Mouse (Mus musculus): ENCODE data around the gene Iqgap2. TPM values are rescaled to one million over a fixed set of nuclear protein-coding genes. Genes with fewer than 3 reads are reported as not detected.

Gene Iqgap2
- polyA plus RNA-seq, 1 experiment from 2014 or later: 4.8 TPM

DNA sequence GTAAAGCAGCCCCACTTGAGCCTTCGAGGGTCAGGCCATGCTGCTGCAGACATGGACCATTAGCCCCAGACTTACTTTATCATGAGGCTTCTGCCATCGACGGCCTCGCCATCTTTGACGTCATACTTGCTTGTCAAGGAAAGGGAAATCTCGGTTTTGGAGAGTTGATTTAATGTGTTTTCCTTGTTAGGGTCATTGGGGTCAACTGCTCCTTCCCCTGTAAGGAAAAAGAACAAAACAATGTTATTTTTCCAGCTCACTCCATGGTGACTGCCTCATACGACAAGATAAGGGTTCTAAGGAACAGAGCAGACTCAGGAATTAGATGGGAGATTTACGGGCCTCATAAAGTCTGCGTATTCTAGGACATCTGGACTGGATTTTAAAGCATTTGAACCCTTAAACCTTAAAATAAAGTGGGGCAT lies 245.0 kb downstream of the Iqgap2 start:
- 0 out of 2 replicates have a peak, but pooled peaks cover 3% of the 10 kb centered on the region for H3K36me3 ChIP-seq (ENCODE audit: control insufficient read depth, insufficient read depth, low read length)
- H3K27me3 ChIP-seq (ENCODE audit: control insufficient read depth, insufficient read depth, low read length): no peaks in the 10 kb centered on the region
- DNase-seq (no peak), ATAC-seq (ENCODE audit: low FRiP score, low TSS enrichment) (no peak)
- 81% methylated on average over 9 of the region's 9 CpGs for WGBS
- H3K9me3 ChIP-seq (ENCODE audit: control insufficient read depth, low read length): no peaks in the 10 kb centered on the region
- H3K4me3 ChIP-seq (replicated peaks; ENCODE audit: low read depth, low read length): no peak overlapping the region
- H3K4me2 ChIP-seq (ENCODE audit: low read length): no peak overlapping the region
- H3K4me1 ChIP-seq (ENCODE audit: control insufficient read depth, insufficient read depth, low read length): no peaks in the 10 kb centered on the region
- H3K27ac ChIP-seq (replicated peaks; ENCODE audit: low read depth, low read length): no peak overlapping the region
- H3K9ac ChIP-seq (replicated peaks; ENCODE audit: low read length): no peak overlapping the region

DNA sequence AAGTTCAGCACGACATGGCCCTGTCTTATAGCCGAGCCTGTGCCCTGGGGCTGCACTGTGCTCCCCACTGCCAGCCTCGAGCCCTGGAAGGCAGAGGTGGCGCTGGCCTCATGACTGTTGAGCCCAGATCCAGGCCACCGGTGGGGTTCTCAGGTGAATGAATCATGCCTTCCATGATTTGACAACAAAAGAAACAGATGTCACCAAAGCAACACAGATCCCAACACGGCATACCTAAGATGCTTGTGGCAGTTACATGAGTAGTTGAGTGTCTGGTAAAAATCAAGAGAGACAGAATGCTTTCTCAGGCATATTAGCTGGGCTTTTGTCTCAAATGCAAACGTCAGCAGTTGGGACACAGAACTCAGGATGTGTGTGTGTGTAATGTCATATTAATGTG lies 248.0 kb downstream of the Iqgap2 start:
- Histone ChIP-seq H3K36me3 (ENCODE audit: control insufficient read depth, insufficient read depth, low read length) (0 out of 2 replicates have a peak, but pooled peaks cover 3% of the 10 kb centered on the region), H3K9ac (replicated peaks; ENCODE audit: low read length) (no peak overlapping the region), H3K27me3 (ENCODE audit: control insufficient read depth, insufficient read depth, low read length) (no peaks in the 10 kb centered on the region), H3K9me3 (ENCODE audit: control insufficient read depth, low read length) (no peaks in the 10 kb centered on the region), H3K27ac (replicated peaks; ENCODE audit: low read depth, low read length) (no peak overlapping the region), H3K4me2 (ENCODE audit: low read length) (no peak overlapping the region), H3K4me1 (ENCODE audit: control insufficient read depth, insufficient read depth, low read length) (peaks cover 4% of the 10 kb centered on the region; the same call in 1 of the 2 replicates), H3K4me3 (replicated peaks; ENCODE audit: low read depth, low read length) (no peak overlapping the region)
- ATAC-seq (ENCODE audit: low FRiP score, low TSS enrichment) (no peak), DNase-seq (no peak)
- 84% methylated on average over 7 of the region's 7 CpGs for WGBS

DNA sequence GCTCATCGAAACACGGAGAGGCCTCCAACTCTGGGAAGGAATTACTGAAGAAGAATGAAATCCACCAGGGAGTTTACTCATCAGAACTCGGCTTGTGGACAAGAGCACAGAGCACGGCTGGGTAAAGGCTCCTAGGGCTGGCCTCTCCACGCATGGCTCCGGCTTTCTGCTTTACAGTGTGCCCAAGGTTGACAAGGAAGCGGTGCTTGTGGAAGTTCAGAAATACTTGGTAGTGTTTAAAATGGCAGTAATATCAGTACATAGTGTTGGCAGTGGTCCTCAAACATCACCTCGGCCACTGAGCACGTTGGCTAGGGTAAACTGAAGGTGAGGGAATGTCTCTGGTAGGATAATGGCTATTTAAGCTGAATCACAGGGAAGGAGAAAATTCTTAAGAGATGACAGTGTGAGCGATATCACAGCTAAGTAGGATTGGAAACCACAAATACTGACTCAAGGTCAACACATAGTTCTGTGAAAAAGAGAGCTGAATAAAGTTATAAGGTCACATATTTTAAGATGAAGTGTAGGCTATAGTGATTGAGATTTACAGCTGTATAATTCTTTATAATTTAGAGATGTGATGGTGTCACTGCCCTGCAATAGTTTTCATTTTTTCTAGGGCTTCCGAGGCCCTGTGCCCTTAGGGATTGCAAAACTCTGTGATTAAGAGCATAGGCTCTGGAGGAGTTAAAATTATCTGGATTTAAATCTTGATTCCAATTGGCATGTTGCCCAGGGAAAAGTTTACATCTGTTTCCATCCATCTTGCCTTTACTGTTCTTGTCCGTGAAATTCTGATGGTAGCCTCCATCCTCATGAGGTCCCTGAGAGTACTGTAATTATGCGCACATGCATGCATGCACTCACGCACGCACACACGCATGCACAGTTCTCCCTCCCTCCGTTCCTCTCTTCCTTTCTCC lies 250.4 kb downstream of the Iqgap2 start:
- ATAC-seq (ENCODE audit: low FRiP score, low TSS enrichment) (no peak), DNase-seq (no peak)
- Histone ChIP-seq H3K4me3 (replicated peaks; ENCODE audit: low read depth, low read length) (no peak overlapping the region), H3K4me1 (ENCODE audit: control insufficient read depth, insufficient read depth, low read length) (peaks cover 9% of the 10 kb centered on the region; the same call in 1 of the 2 replicates), H3K27me3 (ENCODE audit: control insufficient read depth, insufficient read depth, low read length) (no peaks in the 10 kb centered on the region), H3K36me3 (ENCODE audit: control insufficient read depth, insufficient read depth, low read length) (no peaks in the 10 kb centered on the region), H3K27ac (replicated peaks; ENCODE audit: low read depth, low read length) (no peak overlapping the region), H3K9me3 (ENCODE audit: control insufficient read depth, low read length) (no peaks in the 10 kb centered on the region), H3K4me2 (ENCODE audit: low read length) (no peak overlapping the region), H3K9ac (replicated peaks; ENCODE audit: low read length) (no peak overlapping the region)
- 92% methylated on average over 17 of the region's 17 CpGs for WGBS

- Histone ChIP-seq H3K36me3 (ENCODE audit: control insufficient read depth, insufficient read depth, low read length) (no peaks in the 10 kb centered on the region), H3K27ac (replicated peaks; ENCODE audit: low read depth, low read length) (no peak overlapping the region), H3K4me3 (replicated peaks; ENCODE audit: low read depth, low read length) (no peak overlapping the region), H3K4me1 (ENCODE audit: control insufficient read depth, insufficient read depth, low read length) (peaks cover 9% of the 10 kb centered on the region; the same call in 1 of the 2 replicates), H3K27me3 (ENCODE audit: control insufficient read depth, insufficient read depth, low read length) (no peaks in the 10 kb centered on the region), H3K9me3 (ENCODE audit: control insufficient read depth, low read length) (no peaks in the 10 kb centered on the region), H3K4me2 (ENCODE audit: low read length) (no peak overlapping the region), H3K9ac (replicated peaks; ENCODE audit: low read length) (no peak overlapping the region)
- DNase-seq (no peak), ATAC-seq (ENCODE audit: low FRiP score, low TSS enrichment) (no peak)
- 90% methylated on average over 1 of the region's 1 CpGs for WGBS
Observed at GRCm38 (mm10) chr13:95640408-95640807, 251.3 kb downstream of the Iqgap2 start.

GRCm38 (mm10) chr13:95639336-95640116 lies 252.2 kb downstream of the Iqgap2 start:
- H3K9me3 ChIP-seq (ENCODE audit: control insufficient read depth, low read length): no peaks in the 10 kb centered on the region
- ATAC-seq (ENCODE audit: low FRiP score, low TSS enrichment) (peak; percentile 58; the same call in 1 of the 2 replicates), DNase-seq (peak; percentile 66)
- peaks cover 9% of the 10 kb centered on the region; the same call in 1 of the 2 replicates for H3K4me1 ChIP-seq (ENCODE audit: control insufficient read depth, insufficient read depth, low read length)
- H3K36me3 ChIP-seq (ENCODE audit: control insufficient read depth, insufficient read depth, low read length): no peaks in the 10 kb centered on the region
- H3K4me3 ChIP-seq (replicated peaks; ENCODE audit: low read depth, low read length): no peak overlapping the region
- no peak overlapping the region for H3K9ac ChIP-seq (replicated peaks; ENCODE audit: low read length)
- H3K4me2 ChIP-seq (ENCODE audit: low read length): no peak overlapping the region
- no peak overlapping the region for H3K27ac ChIP-seq (replicated peaks; ENCODE audit: low read depth, low read length)
- no peaks in the 10 kb centered on the region for H3K27me3 ChIP-seq (ENCODE audit: control insufficient read depth, insufficient read depth, low read length)
- 84% methylated on average over 15 of the region's 15 CpGs for WGBS

DNA sequence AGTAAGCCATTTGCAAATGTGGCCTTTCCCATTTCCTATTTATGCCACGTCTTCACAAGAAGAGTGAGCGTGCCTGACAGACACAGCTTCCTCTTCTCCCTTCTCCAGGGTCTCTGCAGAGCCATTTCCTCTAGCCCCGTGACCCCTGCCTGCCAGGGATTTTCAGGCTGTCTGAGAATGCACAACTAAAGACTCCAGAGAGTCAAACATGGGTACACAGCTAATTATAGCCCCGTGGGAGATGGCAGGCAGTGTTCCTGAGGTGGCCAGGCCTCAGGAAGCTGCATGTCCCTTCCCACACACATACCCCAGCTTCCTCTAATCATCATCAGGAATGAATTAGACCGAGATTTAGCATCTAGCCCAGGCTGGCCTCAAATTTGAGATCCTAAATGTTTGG lies 252.8 kb downstream of the Iqgap2 start:
- no peak overlapping the region for H3K4me3 ChIP-seq (replicated peaks; ENCODE audit: low read depth, low read length)
- no peaks in the 10 kb centered on the region for H3K36me3 ChIP-seq (ENCODE audit: control insufficient read depth, insufficient read depth, low read length)
- 0 out of 2 replicates have a peak overlapping the region, but pooled peaks have one; percentile 28 for H3K27ac ChIP-seq (replicated peaks; ENCODE audit: low read depth, low read length)
- no peak overlapping the region for H3K4me2 ChIP-seq (ENCODE audit: low read length)
- 57% methylated on average over 5 of the region's 5 CpGs for WGBS
- DNase-seq: peak; percentile 23
- ATAC-seq (ENCODE audit: low FRiP score, low TSS enrichment): no peak
- H3K4me1 ChIP-seq (ENCODE audit: control insufficient read depth, insufficient read depth, low read length): peaks cover 9% of the 10 kb centered on the region; the same call in 1 of the 2 replicates
- no peak overlapping the region for H3K9ac ChIP-seq (replicated peaks; ENCODE audit: low read length)
- H3K27me3 ChIP-seq (ENCODE audit: control insufficient read depth, insufficient read depth, low read length): no peaks in the 10 kb centered on the region
- no peaks in the 10 kb centered on the region for H3K9me3 ChIP-seq (ENCODE audit: control insufficient read depth, low read length)

DNA sequence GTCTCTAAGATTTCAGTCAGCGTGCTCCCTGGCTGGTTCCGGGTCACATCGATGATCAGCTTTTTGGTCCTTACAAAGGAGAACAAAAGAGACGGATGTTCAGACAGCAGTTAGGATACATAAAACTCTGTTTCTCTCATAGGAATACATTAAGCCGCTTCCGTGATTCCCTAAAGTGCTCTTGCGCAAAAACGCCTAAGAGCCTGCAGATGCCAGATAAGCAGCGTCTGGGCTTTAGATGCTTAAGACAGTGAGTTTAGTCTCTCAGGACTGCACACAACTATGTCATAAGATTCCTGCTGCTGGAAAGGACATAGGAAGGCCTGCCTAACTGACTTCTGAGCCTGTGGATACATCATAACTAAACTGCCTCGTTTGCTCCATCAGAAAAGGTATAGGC lies 254.0 kb downstream of the Iqgap2 start:
- H3K4me2 ChIP-seq (ENCODE audit: low read length): no peak overlapping the region
- ATAC-seq (ENCODE audit: low FRiP score, low TSS enrichment) (no peak), DNase-seq (peak; percentile 21)
- no peak overlapping the region for H3K27ac ChIP-seq (replicated peaks; ENCODE audit: low read depth, low read length)
- no peaks in the 10 kb centered on the region for H3K36me3 ChIP-seq (ENCODE audit: control insufficient read depth, insufficient read depth, low read length)
- no peak overlapping the region for H3K4me3 ChIP-seq (replicated peaks; ENCODE audit: low read depth, low read length)
- WGBS: 76% methylated on average over 10 of the region's 10 CpGs
- H3K9me3 ChIP-seq (ENCODE audit: control insufficient read depth, low read length): no peaks in the 10 kb centered on the region
- no peaks in the 10 kb centered on the region for H3K27me3 ChIP-seq (ENCODE audit: control insufficient read depth, insufficient read depth, low read length)
- no peak overlapping the region for H3K9ac ChIP-seq (replicated peaks; ENCODE audit: low read length)
- H3K4me1 ChIP-seq (ENCODE audit: control insufficient read depth, insufficient read depth, low read length): peaks cover 9% of the 10 kb centered on the region; the same call in 1 of the 2 replicates

DNA sequence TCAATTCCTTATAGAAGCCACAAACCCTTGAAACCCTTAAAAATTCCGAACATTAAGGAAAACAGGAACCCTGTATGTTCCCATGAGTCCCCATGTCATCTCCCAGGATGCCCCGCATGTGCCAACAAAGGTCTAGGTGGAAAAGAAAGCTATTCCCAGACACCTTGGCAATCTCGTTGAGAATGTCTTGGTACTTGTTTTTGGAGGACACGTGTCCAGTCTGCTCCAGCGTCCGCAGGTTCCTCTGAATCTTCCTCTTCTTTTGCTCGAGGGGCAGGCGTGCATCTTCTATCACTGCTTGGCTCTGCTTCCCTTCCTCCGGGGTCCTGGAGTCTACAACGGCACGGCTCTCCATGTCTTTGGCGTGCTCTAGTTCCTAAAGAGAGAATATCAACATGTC lies 256.4 kb downstream of the Iqgap2 start:
- H3K27ac ChIP-seq (replicated peaks; ENCODE audit: low read depth, low read length): no peak overlapping the region
- H3K4me3 ChIP-seq (replicated peaks; ENCODE audit: low read depth, low read length): no peak overlapping the region
- WGBS: 95% methylated on average over 12 of the region's 12 CpGs
- no peak overlapping the region for H3K9ac ChIP-seq (replicated peaks; ENCODE audit: low read length)
- no peaks in the 10 kb centered on the region for H3K36me3 ChIP-seq (ENCODE audit: control insufficient read depth, insufficient read depth, low read length)
- DNase-seq (no peak), ATAC-seq (ENCODE audit: low FRiP score, low TSS enrichment) (no peak)
- H3K9me3 ChIP-seq (ENCODE audit: control insufficient read depth, low read length): no peaks in the 10 kb centered on the region
- no peaks in the 10 kb centered on the region for H3K27me3 ChIP-seq (ENCODE audit: control insufficient read depth, insufficient read depth, low read length)
- peaks cover 9% of the 10 kb centered on the region; the same call in 1 of the 2 replicates for H3K4me1 ChIP-seq (ENCODE audit: control insufficient read depth, insufficient read depth, low read length)
- no peak overlapping the region for H3K4me2 ChIP-seq (ENCODE audit: low read length)
